Mouse (Mus musculus) telencephalon, adult 2 months (tissue): ENCODE data around the gene Ppp1r16b.

Experiments used
- DNase-seq: peaks from one replicate; pipeline ENCODE4 v3.0.0-alpha.2; 2011; ENCODE audit warnings: low read depth, low spot score

Ppp1r16b gene

GRCm38 (mm10) chr2:158667671-158668432 lies 2.7 kb downstream of the Ppp1r16b start:
- DNase-seq, result no peak

- no peak for DNase-seq
Observed at GRCm38 (mm10) chr2:158668433-158669010, 3.3 kb downstream of the Ppp1r16b start.

GRCm38 (mm10) chr2:158669199-158670195 lies 4.3 kb downstream of the Ppp1r16b start:
- no peak for DNase-seq

GRCm38 (mm10) chr2:158670571-158670970 lies 5.4 kb downstream of the Ppp1r16b start:
- no peak for DNase-seq

GRCm38 (mm10) chr2:158672829-158673228 lies 7.6 kb downstream of the Ppp1r16b start:
- DNase-seq, result no peak

- DNase-seq, result no peak
Observed at GRCm38 (mm10) chr2:158673493-158673892, 8.3 kb downstream of the Ppp1r16b start.

- no peak for DNase-seq
Observed at GRCm38 (mm10) chr2:158674131-158674530, 8.9 kb downstream of the Ppp1r16b start.

GRCm38 (mm10) chr2:158674759-158675158 lies 9.6 kb downstream of the Ppp1r16b start:
- no peak for DNase-seq

- DNase-seq, result no peak
Observed at GRCm38 (mm10) chr2:158675161-158675560, 10.0 kb downstream of the Ppp1r16b start.

- no peak for DNase-seq
Observed at GRCm38 (mm10) chr2:158675907-158676533, 10.8 kb downstream of the Ppp1r16b start.

GRCm38 (mm10) chr2:158677946-158678345 lies 12.7 kb downstream of the Ppp1r16b start:
- no peak for DNase-seq

- no peak for DNase-seq
Observed at GRCm38 (mm10) chr2:158679091-158679490, 13.9 kb downstream of the Ppp1r16b start.

- DNase-seq, result no peak
Observed at GRCm38 (mm10) chr2:158680357-158680889, 15.2 kb downstream of the Ppp1r16b start.

- no peak for DNase-seq
Observed at GRCm38 (mm10) chr2:158681714-158682113, 16.5 kb downstream of the Ppp1r16b start.

GRCm38 (mm10) chr2:158682344-158683037 lies 17.3 kb downstream of the Ppp1r16b start:
- DNase-seq, result no peak

- DNase-seq, result no peak
Observed at GRCm38 (mm10) chr2:158683038-158683413, 17.8 kb downstream of the Ppp1r16b start.

- DNase-seq, result no peak
Observed at GRCm38 (mm10) chr2:158684247-158684843, 19.1 kb downstream of the Ppp1r16b start.

GRCm38 (mm10) chr2:158684910-158685309 lies 19.7 kb downstream of the Ppp1r16b start:
- no peak for DNase-seq

- no peak for DNase-seq
Observed at GRCm38 (mm10) chr2:158686394-158686793, 21.2 kb downstream of the Ppp1r16b start.

GRCm38 (mm10) chr2:158687804-158688241 lies 22.6 kb downstream of the Ppp1r16b start:
- peak; percentile 78 for DNase-seq
